Mouse (Mus musculus): ENCODE measurements around the gene Aacs. TPM values are rescaled to one million over a fixed set of nuclear protein-coding genes. Genes with fewer than 3 reads are reported as not detected.

The Aacs gene
- polyA plus RNA-seq, 1 experiment from 2014 or later: 13.7 TPM

GRCm38 (mm10) chr5:125448026-125448425, 27.6 kb upstream of the Aacs start:
- TF ChIP-seq CTCF (IDR thresholded peaks at IDR 0.05; ENCODE audit: low read depth): no peak
- Histone ChIP-seq H3K9me3 (ENCODE audit: control insufficient read depth) (no peaks in the 10 kb centered on the region), H3K27me3 (replicated peaks; ENCODE audit: control insufficient read depth, insufficient read depth, low read length) (no peaks in the 10 kb centered on the region), H3K4me3 (ENCODE audit: low read depth, low read length) (no peak overlapping the region), H3K27ac (ENCODE audit: low read depth, low read length) (no peak overlapping the region), H3K4me2 (replicated peaks; ENCODE audit: low read depth) (no peak overlapping the region), H3K9ac (ENCODE audit: low read depth, low read length) (no peak overlapping the region), H3K4me1 (replicated peaks; ENCODE audit: control insufficient read depth, insufficient read depth, low read length) (no peaks in the 10 kb centered on the region), H3K36me3 (ENCODE audit: control insufficient read depth, insufficient read depth) (peaks cover 6% of the 10 kb centered on the region; the same call in 1 of the 2 replicates)
- no peak for ATAC-seq
- 57% methylated on average over 3 of the region's 3 CpGs for WGBS

- H3K4me2 ChIP-seq (replicated peaks; ENCODE audit: low read depth): no peak overlapping the region
- no peak for TF ChIP-seq CTCF (IDR thresholded peaks at IDR 0.05; ENCODE audit: low read depth)
- no peak for ATAC-seq
- no peak overlapping the region for H3K9ac ChIP-seq (ENCODE audit: low read depth, low read length)
- no peak overlapping the region for H3K27ac ChIP-seq (ENCODE audit: low read depth, low read length)
- 89% methylated on average over 4 of the region's 4 CpGs for WGBS
- H3K27me3 ChIP-seq (replicated peaks; ENCODE audit: control insufficient read depth, insufficient read depth, low read length): no peaks in the 10 kb centered on the region
- no peaks in the 10 kb centered on the region for H3K4me1 ChIP-seq (replicated peaks; ENCODE audit: control insufficient read depth, insufficient read depth, low read length)
- no peak overlapping the region for H3K4me3 ChIP-seq (ENCODE audit: low read depth, low read length)
- peaks cover 6% of the 10 kb centered on the region; the same call in 1 of the 2 replicates for H3K36me3 ChIP-seq (ENCODE audit: control insufficient read depth, insufficient read depth)
- no peaks in the 10 kb centered on the region for H3K9me3 ChIP-seq (ENCODE audit: control insufficient read depth)
Measured at GRCm38 (mm10) chr5:125448631-125449030, 27.0 kb upstream of the Aacs start.

GRCm38 (mm10) chr5:125449306-125449705, 26.3 kb upstream of the Aacs start:
- Histone ChIP-seq H3K4me3 (ENCODE audit: low read depth, low read length) (no peak overlapping the region), H3K9me3 (ENCODE audit: control insufficient read depth) (no peaks in the 10 kb centered on the region), H3K27ac (ENCODE audit: low read depth, low read length) (no peak overlapping the region), H3K9ac (ENCODE audit: low read depth, low read length) (no peak overlapping the region), H3K4me1 (replicated peaks; ENCODE audit: control insufficient read depth, insufficient read depth, low read length) (no peaks in the 10 kb centered on the region), H3K4me2 (replicated peaks; ENCODE audit: low read depth) (no peak overlapping the region), H3K36me3 (ENCODE audit: control insufficient read depth, insufficient read depth) (peaks cover 10% of the 10 kb centered on the region), H3K27me3 (replicated peaks; ENCODE audit: control insufficient read depth, insufficient read depth, low read length) (no peaks in the 10 kb centered on the region)
- no peak for TF ChIP-seq CTCF (IDR thresholded peaks at IDR 0.05; ENCODE audit: low read depth)
- 81% methylated on average over 5 of the region's 5 CpGs for WGBS
- ATAC-seq: no peak

GRCm38 (mm10) chr5:125452573-125452972, 23.0 kb upstream of the Aacs start:
- H3K9me3 ChIP-seq (ENCODE audit: control insufficient read depth): no peaks in the 10 kb centered on the region
- H3K27me3 ChIP-seq (replicated peaks; ENCODE audit: control insufficient read depth, insufficient read depth, low read length): no peaks in the 10 kb centered on the region
- peaks cover 29% of the 10 kb centered on the region for H3K36me3 ChIP-seq (ENCODE audit: control insufficient read depth, insufficient read depth)
- WGBS: 80% methylated on average over 9 of the region's 9 CpGs
- no peak overlapping the region for H3K9ac ChIP-seq (ENCODE audit: low read depth, low read length)
- no peak overlapping the region for H3K4me2 ChIP-seq (replicated peaks; ENCODE audit: low read depth)
- ATAC-seq: no peak
- no peak overlapping the region for H3K27ac ChIP-seq (ENCODE audit: low read depth, low read length)
- no peaks in the 10 kb centered on the region for H3K4me1 ChIP-seq (replicated peaks; ENCODE audit: control insufficient read depth, insufficient read depth, low read length)
- H3K4me3 ChIP-seq (ENCODE audit: low read depth, low read length): no peak overlapping the region
- TF ChIP-seq CTCF (IDR thresholded peaks at IDR 0.05; ENCODE audit: low read depth): no peak

GRCm38 (mm10) chr5:125456100-125456499, 19.5 kb upstream of the Aacs start:
- Histone ChIP-seq H3K4me1 (replicated peaks; ENCODE audit: control insufficient read depth, insufficient read depth, low read length) (no peaks in the 10 kb centered on the region), H3K27ac (ENCODE audit: low read depth, low read length) (no peak overlapping the region), H3K9me3 (ENCODE audit: control insufficient read depth) (no peaks in the 10 kb centered on the region), H3K4me2 (replicated peaks; ENCODE audit: low read depth) (no peak overlapping the region), H3K36me3 (ENCODE audit: control insufficient read depth, insufficient read depth) (peaks cover 29% of the 10 kb centered on the region), H3K9ac (ENCODE audit: low read depth, low read length) (no peak overlapping the region), H3K4me3 (ENCODE audit: low read depth, low read length) (no peak overlapping the region), H3K27me3 (replicated peaks; ENCODE audit: control insufficient read depth, insufficient read depth, low read length) (no peaks in the 10 kb centered on the region)
- no peak for ATAC-seq
- 91% methylated on average over 6 of the region's 6 CpGs for WGBS
- no peak for TF ChIP-seq CTCF (IDR thresholded peaks at IDR 0.05; ENCODE audit: low read depth)

GRCm38 (mm10) chr5:125457538-125457937, 18.1 kb upstream of the Aacs start:
- no peaks in the 10 kb centered on the region for H3K9me3 ChIP-seq (ENCODE audit: control insufficient read depth)
- H3K4me3 ChIP-seq (ENCODE audit: low read depth, low read length): no peak overlapping the region
- no peak overlapping the region for H3K4me2 ChIP-seq (replicated peaks; ENCODE audit: low read depth)
- no peaks in the 10 kb centered on the region for H3K27me3 ChIP-seq (replicated peaks; ENCODE audit: control insufficient read depth, insufficient read depth, low read length)
- H3K9ac ChIP-seq (ENCODE audit: low read depth, low read length): no peak overlapping the region
- peaks cover 23% of the 10 kb centered on the region for H3K36me3 ChIP-seq (ENCODE audit: control insufficient read depth, insufficient read depth)
- no peaks in the 10 kb centered on the region for H3K4me1 ChIP-seq (replicated peaks; ENCODE audit: control insufficient read depth, insufficient read depth, low read length)
- H3K27ac ChIP-seq (ENCODE audit: low read depth, low read length): no peak overlapping the region
- TF ChIP-seq CTCF (IDR thresholded peaks at IDR 0.05; ENCODE audit: low read depth): no peak
- no peak for ATAC-seq
- WGBS: 80% methylated on average over 6 of the region's 6 CpGs

- 73% methylated on average over 3 of the region's 3 CpGs for WGBS
- H3K4me1 ChIP-seq (replicated peaks; ENCODE audit: control insufficient read depth, insufficient read depth, low read length): no peaks in the 10 kb centered on the region
- H3K4me3 ChIP-seq (ENCODE audit: low read depth, low read length): no peak overlapping the region
- peaks cover 7% of the 10 kb centered on the region; the same call in 1 of the 2 replicates for H3K36me3 ChIP-seq (ENCODE audit: control insufficient read depth, insufficient read depth)
- no peaks in the 10 kb centered on the region for H3K9me3 ChIP-seq (ENCODE audit: control insufficient read depth)
- H3K27ac ChIP-seq (ENCODE audit: low read depth, low read length): no peak overlapping the region
- TF ChIP-seq CTCF (IDR thresholded peaks at IDR 0.05; ENCODE audit: low read depth): peak; percentile 47
- no peak overlapping the region for H3K9ac ChIP-seq (ENCODE audit: low read depth, low read length)
- no peaks in the 10 kb centered on the region for H3K27me3 ChIP-seq (replicated peaks; ENCODE audit: control insufficient read depth, insufficient read depth, low read length)
- H3K4me2 ChIP-seq (replicated peaks; ENCODE audit: low read depth): no peak overlapping the region
- no peak for ATAC-seq
Measured at GRCm38 (mm10) chr5:125460574-125460973, 15.0 kb upstream of the Aacs start.
